Mouse (Mus musculus): ENCODE measurements at regions not wholly inside any gene's neighbourhood (a gene's known extent, or its start where the extent isn't known, plus 50 kb on each side); places are given as distances from the start of the nearest gene placed in this dataset.

DNA sequence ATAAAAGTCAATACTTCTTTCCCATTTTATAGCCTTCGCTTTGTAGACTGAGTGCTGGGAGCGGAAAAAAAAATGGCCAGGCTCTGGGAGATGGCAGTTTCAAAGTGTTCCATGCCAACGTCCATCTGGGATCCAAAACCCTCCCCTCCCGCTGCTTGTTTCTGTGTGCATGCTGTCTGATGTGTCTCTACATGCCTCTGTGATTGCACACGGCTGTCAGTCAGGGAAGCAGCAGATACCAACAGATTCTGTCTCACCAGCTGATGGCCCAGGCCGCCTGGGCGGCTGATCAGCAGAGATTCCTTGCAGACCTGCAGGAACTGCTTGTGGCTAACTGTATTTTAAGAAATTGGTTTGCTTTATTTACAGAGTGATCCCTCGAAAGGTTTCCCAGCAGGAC, 245.4 kb upstream of the Satb1 start:
- TF ChIP-seq SIN3A (IDR thresholded peaks at IDR 0.05; ENCODE audit: low read length) (no peak), MAX (IDR thresholded peaks at IDR 0.05; ENCODE audit: low read length) (no peak), GATA1 (IDR thresholded peaks at IDR 0.05; ENCODE audit: low read depth, low read length) (no peak), EP300 (IDR thresholded peaks at IDR 0.05; ENCODE audit: low read depth in 1 of 2, low read length in 2 of 2) (no peak), CTCF (IDR thresholded peaks at IDR 0.05 in 2 of 3, conservative IDR thresholded peaks at IDR 0.05 in 1 of 3; ENCODE audit: control insufficient read depth in 1 of 3, insufficient read depth in 1 of 3, low read depth in 2 of 3, low read length in 3 of 3, poor library complexity in 1 of 3, severe bottlenecking in 1 of 3) (no peak), MXI1 (IDR thresholded peaks at IDR 0.05; ENCODE audit: low read depth, low read length) (no peak), POLR2A (IDR thresholded peaks at IDR 0.05; ENCODE audit: control insufficient read depth in 1 of 2, insufficient read depth in 1 of 2, low read depth in 1 of 2, low read length in 2 of 2, poor library complexity in 1 of 2) (no peak), POLR2AphosphoS5 (IDR thresholded peaks at IDR 0.05; ENCODE audit: borderline replicate concordance, low read depth, low read length) (no peak), HCFC1 (IDR thresholded peaks at IDR 0.05; ENCODE audit: low read depth, low read length) (no peak), MAFK (IDR thresholded peaks at IDR 0.05; ENCODE audit: borderline replicate concordance, low read depth, low read length) (no peak), UBTF (IDR thresholded peaks at IDR 0.05; ENCODE audit: borderline replicate concordance, insufficient read depth, low read depth, low read length) (no peak), CHD1 (IDR thresholded peaks at IDR 0.05; ENCODE audit: low read depth, low read length) (no peak)
